Mouse (Mus musculus) cerebellum, postnatal 10 days (tissue): ENCODE results near the gene Acsl4.

ENCODE experiments used
- DNase-seq, 2 experiments: peaks; one replicate each; pipeline ENCODE4 v3.0.0; 2021; ENCODE audit warnings: mixed read lengths in 2 of 2

Gene Acsl4

DNA sequence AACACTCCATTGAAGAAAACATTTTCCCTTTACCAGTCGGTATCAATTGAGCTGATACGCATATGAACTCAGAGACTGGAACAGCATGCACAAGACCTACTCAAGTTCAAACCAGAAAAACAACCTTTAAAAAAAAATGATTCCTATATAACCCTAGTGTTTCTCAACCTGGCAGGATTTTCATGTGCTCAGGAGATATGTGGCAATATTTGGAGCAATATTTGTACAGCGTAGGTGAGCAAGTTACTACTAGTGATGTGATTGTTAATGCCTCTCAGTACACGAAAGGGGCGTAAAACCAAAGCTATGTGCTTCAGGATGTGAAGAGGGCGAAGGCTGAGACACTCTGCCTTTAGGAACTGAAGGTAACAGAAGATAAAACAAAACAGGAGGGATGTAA is 54.1 kb downstream of the Acsl4 start:
- no peak for DNase-seq

DNA sequence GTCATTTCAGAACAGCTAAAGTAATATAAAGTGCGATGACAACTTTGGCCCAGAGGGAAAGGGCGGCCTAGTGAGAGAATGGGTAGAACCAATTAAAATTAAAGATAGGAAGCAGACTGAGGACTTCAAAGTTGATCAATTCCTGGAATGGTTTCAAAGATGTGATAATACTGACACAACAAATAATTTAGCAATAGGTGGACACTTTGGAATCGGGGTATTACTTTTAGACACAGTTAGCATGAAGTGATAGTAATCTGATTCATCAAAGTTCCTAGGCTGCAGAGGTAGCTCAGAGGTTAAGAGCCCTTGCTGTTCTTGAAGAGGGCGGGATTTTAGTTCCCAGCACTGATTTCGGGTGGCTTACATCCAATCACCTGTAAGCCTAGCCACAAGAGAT is 54.8 kb downstream of the Acsl4 start:
- DNase-seq = no peak

DNA sequence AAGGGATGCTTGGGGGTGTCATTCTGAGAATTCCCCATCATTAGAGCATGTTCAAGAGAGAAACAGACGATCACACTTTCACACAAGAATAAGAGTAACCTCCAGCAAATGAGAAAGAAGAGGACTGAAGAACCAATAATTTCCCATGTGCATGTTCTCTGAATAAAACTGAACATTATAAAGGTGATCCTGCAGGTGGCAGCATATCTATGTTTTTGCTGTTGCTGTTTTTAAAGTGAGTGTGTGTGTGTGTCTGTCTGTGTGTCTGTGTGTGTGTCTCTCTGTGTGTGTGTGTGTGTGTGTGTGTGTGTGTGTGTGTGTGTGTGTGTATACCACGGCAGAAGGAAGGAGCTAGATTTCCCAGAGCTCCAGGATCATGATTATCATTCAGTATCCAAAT is 64.6 kb downstream of the Acsl4 start:
- no peak for DNase-seq

DNA sequence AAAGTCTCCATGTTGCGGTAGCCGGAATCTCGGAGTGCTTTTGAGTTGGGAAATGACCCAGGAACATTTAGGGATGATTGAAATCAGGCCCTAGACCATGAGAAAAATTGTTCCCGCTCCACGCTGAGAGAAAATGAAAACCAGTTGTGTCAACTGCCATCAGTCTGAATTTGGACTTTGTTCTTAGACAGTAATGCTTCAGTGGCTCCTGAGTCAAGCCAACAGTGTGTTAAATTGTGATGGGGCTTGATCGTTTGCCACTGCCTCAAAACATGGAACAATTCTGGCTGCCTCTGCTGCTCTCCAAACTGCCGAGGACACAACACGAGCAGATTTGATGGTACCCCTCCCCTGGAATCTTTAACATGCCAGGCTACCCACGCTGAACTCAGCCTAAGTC is 74.2 kb downstream of the Acsl4 start:
- DNase-seq = peak in 1 of 2 experiments; percentile 7

DNA sequence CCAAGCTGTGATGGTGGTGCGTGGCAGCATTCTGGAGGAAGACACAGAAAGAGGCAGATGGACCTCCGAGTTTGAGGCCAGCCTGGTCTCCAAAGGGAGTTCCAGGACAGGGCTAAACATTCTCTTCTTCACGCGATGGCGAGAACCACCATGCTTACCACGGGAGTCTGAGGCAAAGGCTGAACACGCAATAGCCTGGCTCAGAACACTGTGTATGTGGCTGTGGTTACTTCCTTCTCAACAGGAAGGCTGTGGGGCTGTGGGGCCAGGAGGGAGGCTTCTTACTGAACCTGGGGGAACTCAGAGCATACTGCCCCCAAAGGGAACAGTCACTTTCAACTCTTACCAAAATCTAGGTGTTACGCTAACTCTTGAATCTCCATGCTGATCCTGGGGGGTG is 75.1 kb downstream of the Acsl4 start:
- peak; percentile 44 to 51 for DNase-seq

DNA sequence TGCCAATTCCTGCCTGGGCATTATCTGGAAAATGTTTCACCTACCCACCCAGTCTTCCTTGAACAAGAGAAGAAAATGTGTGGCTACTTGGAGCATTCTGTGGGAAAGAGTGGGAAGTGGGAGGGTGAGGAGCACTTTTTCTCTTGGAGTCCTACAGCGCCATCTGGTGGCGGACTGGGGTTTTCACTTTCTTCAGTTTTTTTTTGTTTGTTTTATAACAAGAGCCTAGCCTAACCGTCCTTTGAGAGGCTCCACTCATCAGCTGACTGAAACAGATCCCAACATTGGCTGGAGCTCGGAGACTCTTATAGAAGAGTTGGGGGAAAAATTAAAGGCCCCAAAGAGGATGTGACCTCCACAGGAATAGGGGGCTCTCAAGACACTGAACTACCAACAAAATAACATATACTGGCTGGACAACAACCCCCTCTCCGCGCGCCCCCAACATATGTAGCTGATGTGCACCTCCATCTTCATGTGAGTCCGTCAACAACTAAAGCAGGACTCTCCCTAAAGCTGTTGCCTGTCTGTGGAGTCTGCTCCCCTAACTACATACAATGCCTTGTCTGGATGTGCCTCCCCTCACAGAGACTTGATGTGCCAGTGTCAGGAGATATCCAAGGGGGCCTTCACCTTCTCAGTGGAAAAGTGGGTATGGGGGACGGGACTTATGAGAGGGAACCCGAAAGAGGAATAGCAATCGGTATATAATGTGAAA is 75.9 kb downstream of the Acsl4 start:
- peak; percentile 84 to 88 for DNase-seq

DNA sequence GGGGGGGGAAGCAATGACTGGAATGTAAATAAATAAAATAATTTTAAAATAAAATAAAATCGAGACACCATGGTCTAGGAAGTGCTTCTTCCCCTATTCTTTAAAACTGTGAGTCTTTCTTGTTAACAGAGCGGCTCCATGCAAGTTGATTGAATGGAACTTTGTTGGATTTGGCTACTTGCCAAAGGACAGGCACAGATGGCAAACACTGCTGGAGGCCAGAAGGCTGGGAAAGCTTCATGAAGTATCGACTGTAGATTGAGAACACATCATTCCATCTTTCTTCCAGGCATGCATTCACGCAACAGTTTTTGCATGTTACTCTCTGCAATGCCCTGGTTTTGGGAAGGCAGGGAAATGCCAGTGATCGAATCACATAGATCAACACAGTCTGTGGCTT is 79.9 kb downstream of the Acsl4 start:
- peak; percentile 72 to 78 for DNase-seq

DNA sequence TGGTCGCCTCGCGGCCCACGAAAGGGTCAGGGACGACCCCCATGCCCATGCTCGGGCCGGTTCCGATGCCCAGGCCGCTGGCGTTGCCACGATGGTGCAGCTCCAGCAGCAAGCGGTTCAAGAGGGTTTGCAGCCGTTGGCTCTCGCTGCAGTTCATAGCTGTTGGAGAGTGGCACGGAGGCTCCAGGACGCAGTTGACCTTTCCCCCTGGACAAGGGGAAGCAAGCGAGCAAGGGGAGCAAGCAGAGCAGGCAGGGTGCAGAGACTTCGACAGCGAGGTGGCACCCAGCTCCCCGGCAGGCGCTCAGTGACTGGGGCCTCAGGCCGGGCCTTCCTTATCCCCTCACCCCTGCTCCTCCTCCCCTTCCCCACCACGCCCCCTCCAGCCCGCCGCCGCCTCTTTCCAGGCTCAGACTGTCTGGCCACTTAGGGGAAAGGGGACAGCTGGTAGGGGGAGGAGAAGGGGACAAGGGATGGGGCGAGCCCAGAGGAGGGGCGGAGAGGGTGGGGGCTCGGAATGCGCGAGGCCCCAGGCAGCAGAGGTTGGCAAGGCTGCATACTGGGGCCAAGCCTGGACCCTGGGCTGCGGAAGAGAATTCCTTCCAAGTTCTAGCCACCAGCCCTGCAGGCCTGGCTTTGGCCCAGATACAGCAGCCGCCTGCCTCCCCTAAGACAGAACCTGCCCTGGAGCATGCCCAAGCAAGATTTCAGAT is 84.3 kb downstream of the Acsl4 start, which contains the start of gene Kcne1l:
Kcne1l (minus strand) TSS at position 426 of the 713 bp plus-strand sequence.
- DNase-seq = peak; percentile 66 to 83

DNA sequence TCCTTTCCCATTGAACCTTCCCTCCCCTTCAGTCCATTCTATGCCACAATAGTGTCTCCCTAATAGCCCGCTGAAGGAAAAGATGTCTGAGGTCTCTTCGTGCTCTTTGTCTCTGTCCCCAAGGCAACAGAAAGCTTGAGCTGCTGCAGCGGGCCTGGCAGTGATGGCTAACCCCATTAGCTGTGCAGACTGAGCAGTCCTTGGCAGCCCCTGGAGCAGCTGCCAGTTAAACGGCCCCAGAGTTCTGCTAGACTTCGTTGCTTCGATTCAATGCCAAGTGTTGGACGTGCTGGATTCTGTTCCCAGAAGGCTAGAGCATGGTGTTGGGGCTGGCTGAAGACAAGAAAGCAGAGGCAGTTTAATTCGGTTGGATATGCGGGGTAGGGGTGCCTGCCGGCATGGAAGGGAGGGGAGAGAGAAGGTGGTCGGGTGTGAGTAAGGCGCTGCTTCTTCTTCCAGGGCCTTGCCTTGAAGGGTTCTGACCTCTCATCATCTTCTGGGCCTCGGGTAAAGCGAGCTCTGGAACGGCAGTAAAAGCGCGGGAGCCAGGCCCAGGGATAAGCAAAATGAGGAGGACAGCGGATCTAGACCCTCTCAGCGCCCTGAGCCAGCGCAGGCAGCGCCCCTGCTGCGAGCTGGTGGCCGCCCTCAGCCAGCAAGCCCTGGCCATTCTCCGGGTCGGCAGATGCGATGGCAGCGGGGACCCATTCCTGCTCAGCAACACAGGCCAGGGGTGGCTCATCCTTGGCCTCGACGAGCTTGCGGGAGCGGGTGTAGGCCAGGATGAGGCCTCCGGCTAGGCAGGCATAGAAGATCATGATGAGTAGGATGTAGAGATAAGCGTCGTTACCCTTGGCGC is 85.1 kb downstream of the Acsl4 start:
- DNase-seq = peak; percentile 68 to 84

DNA sequence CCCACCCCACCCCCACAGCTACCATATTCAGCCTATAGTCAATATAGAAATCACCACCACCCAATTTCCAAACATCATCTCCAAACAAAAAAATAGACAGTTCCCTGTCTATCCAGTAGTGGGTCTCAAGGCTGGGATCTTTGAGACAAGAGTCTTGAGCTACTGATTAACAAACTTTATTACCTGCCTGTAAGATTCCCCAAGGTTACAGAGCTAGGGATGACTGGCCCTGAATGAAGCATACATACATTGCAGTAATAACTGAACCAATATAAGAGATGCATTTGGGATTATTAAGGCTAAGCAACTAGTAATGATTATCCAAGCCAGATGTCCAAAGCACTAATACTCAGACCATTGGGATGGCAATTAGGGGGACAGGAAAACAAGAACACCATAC is 85.7 kb downstream of the Acsl4 start:
- no peak for DNase-seq

DNA sequence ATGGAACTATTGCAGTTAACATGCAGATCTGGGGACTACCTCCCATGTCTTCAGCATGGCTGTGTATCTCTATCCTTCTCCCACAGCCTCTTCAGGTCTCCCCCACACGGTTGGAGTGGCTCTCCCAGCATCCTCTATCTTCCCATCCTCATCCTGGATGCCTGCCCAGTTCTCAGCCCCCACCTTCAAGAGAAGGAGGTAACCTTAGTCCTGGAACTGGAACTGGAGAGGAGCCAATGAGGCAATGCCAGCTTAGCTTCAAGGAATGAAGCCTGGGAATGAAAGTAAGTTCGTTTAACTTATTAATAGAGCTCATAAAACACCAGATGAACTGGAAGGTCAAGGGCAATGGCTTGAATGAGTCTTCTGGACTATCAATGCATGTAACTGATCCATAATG is 86.9 kb downstream of the Acsl4 start:
- peak; percentile 28 to 57 for DNase-seq

DNA sequence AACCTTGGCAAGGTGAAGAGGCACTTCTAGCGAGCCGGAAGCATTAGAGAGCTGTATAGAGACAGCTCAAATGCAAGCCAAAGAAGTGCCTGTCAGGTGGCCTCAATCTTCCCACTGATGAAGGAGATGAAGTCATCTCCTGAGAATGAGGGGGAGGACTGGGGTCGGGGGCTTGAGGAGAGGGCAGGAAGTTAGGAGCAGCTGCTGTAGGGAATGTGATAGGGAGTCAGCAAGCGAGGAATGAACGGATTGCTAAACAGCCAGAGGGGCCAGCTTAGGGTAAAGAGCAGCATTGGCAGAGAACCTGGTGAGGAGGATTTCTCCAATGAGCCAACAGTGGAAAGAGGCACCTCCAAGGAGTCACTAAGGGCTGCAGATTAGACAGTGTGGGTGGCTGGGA is 104.4 kb downstream of the Acsl4 start:
- DNase-seq = no peak

DNA sequence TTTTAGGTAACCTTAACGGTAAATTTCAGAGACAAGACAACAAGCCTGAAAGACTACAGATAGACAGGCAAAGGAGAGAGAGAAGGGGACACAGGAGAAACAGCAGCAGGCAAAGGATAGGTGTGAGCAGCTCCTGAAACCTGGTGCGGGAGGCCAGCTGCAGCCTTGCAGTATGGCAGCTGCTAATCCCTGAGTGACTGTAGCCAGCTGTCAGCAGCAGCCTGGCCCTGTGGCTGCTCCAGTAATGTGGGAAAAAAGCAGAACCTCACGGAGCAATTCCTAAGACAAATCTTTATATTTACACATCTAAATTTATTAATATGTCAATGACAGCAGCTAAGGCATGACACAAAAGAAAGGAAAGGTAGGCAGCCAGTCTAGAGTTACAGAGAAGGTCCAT is 113.8 kb downstream of the Acsl4 start:
- no peak for DNase-seq

DNA sequence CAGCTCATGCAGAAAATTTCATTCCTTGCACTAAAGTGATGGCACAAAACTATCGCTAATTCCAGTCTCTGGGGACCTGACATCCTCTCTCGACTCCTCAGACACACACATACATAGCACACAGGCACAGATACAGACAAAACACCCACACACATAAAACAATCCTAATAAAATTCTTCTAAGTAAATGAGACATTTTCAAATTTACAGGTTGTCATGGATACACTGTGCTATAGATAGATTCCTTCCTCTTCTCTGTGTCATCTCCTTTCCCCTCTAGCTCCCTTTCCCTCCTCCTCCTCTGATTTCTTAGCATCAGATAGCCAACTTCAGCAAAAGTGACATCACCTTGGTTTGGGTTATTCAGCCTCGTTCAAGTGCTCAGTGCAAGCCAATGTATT is 114.3 kb downstream of the Acsl4 start:
- DNase-seq = no peak
